Mouse (Mus musculus) left cerebral cortex, adult 2 months (tissue): ENCODE measurements around the gene Sema4g. TPM values are rescaled to one million over a fixed set of nuclear protein-coding genes. Genes with fewer than 3 reads are reported as not detected.
"Not testable (repeated sequence)": the region's sequence is repeated elsewhere in the genome, so short reads cannot be mapped to it uniquely, and the experiment has no call there.

Source experiments
- DNase-seq, 2 experiments: peaks; one replicate each; pipeline ENCODE4 v3.0.0; 2021 to 2022; ENCODE audit warnings: low spot score in 2 of 2, mixed read lengths in 1 of 2; ENCODE audit errors: extremely low spot score in 1 of 2
- H3K27ac ChIP-seq: fragments of 200-600 bp; 2 replicates; pipeline ENCODE4 v1.8.1; 2022
- H3K4me3 ChIP-seq: fragments of 200-600 bp; 2 replicates; pipeline ENCODE4 v1.8.1; 2022
- CTCF ChIP-seq: fragments of 200-600 bp; IDR thresholded peaks from 2 replicates; pipeline ENCODE4 v1.8.1; 2022; ENCODE audit warnings: antibody characterized with exemption, mild to moderate bottlenecking, moderate library complexity
- intact Hi-C: fragments of 180-260 bp; cut with DNase I; formaldehyde crosslinking; loops from one replicate; pipeline ENCODE4 v1.15.1; 2025
- total RNA-seq, 2 experiments: library from RNA; stranded (reverse); gene quantifications; 2 replicates each; pipeline ENCODE4 v1.2.3; 2021

The Sema4g gene
- total RNA-seq, 2 experiments from 2014 or later = 19.4 to 24.4 TPM

GRCm38 (mm10) chr19:45028746-45029145 is 39.8 kb downstream of the Sema4g start:
- Histone ChIP-seq H3K27ac (peak overlapping the region; percentile 50), H3K4me3 (no peak overlapping the region)
- intact Hi-C loops = no loop called here
- TF ChIP-seq CTCF = no peak
- no peak for DNase-seq

DNA sequence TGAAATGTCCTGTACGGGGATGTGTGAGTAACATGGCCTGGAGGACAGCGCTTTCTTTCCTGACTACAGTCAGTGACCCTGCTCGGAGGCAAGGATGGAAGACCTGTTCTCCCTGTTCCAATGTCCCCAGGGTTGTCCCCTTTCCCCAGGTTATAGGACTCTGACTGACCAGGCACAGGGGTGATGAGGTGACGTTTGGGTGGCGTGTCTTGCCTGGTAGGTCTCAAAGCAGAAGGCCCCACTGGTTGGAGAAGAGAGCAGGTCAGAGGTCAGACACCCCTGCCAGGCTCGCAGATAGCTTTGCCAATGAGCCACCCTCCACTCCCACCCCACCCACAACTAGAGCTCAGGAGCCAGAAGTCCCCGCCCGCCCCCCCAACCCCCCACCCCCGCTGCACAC is 40.7 kb downstream of the Sema4g start:
- DNase-seq = no peak
- intact Hi-C loops = no loop called here
- H3K4me3 ChIP-seq = no peak overlapping the region
- H3K27ac ChIP-seq = no peak overlapping the region
- no peak for TF ChIP-seq CTCF

DNA sequence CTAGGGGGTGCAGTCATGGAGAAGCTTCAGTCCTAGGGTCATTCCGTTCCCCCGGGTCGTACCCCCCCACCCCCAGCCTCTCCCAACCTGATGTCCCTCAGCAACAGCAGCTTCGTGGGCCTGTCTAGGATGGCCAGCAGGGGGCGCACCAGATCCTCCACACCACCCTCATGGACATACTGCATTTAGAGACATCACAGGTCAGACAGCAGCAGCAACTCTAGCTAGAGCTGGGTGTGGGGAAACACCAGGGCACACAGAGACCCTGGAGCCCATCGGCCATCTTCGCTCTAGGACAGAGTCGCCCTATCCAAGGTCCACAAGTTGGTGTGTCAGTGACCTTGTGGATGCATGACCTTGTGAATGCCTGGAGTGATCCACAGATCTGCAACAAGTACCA is 41.2 kb downstream of the Sema4g start:
- peak overlapping the region; percentile 55 for H3K27ac ChIP-seq
- intact Hi-C loops = no loop called here
- peak; percentile 70 for TF ChIP-seq CTCF

GRCm38 (mm10) chr19:45030746-45031693 is 42.1 kb downstream of the Sema4g start:
- Histone ChIP-seq H3K4me3 (no peak overlapping the region), H3K27ac (no peak overlapping the region; the same call in 1 of the 2 replicates)
- intact Hi-C loops = loop anchor here (1.0 kb wide), 2 partner anchors 15 to 19 kb away; no protein-coding TSS in a partner anchor
- TF ChIP-seq CTCF = peak; percentile 87
- peak; percentile 75 to 78 for DNase-seq

More for the DNA sequence above, 41.2 kb downstream of the Sema4g start:
- no peak overlapping the region for H3K4me3 ChIP-seq
- peak in 1 of 2 experiments; percentile 62 for DNase-seq

DNA sequence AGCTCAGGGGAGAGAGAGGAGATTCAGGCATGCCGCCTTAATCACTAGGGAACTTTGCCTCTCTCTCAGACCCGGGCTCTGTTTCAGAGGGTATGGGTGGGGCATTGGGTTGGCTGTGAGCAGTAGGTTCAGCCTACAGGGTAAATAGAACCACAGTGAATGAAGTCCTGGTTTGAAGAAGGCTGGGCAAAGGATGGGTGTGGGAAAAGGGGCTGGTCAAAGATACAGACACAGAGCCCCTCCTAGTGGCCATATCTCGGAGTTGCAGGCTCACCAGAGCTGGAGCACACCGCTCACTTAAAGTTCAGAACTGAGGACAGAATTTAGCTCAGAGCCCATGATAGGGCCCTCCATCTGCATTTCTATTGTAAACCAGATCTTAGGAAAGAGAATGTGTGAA is 42.9 kb downstream of the Sema4g start:
- H3K4me3 ChIP-seq = no peak overlapping the region
- H3K27ac ChIP-seq = no peak overlapping the region
- peak; percentile 89 for TF ChIP-seq CTCF
- intact Hi-C loops = loop anchor here (1.0 kb wide), 2 partner anchors 15 to 19 kb away; no protein-coding TSS in a partner anchor
- DNase-seq = peak; percentile 67 to 74

DNA sequence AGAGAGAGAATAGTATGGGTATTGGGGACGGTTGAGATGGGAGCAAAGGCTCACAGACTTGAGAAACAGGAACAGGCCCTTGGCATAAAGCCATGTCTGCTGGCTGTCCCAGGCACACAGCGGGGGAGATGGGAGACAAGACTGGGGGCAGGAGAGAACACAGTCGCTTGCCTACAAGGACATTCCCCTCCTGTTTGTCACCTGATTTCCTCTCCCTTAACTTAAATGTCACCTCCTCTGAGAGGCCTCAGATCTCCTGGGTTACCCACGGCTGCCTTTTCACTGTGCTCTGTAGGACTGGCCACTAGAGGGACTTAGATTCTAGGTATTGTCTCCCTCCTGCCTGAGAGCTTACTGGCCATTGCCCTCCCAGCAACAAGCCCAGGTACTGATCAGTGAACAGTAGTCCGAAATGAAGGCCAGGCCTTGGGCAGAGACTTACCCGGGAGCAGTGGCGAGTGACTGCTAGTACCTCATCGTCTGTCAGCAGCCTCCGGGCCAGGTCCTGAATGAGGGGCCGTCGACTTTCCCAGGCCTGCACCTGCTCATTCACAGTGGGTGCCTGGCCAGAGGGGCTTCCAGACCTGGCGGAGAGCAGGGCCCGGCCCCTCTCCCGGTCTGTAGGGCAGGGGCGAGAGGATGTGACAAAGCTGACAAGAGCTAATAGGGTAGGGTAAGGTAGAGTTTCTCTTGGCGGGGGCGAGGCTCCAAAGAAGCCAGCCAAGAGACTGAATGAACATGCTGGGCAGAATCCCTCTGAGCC is 43.9 kb downstream of the Sema4g start:
- intact Hi-C loops = no loop called here
- no peak overlapping the region for H3K4me3 ChIP-seq
- DNase-seq = no peak
- peak; percentile 43 for TF ChIP-seq CTCF
- H3K27ac ChIP-seq = no peak overlapping the region

GRCm38 (mm10) chr19:45036867-45037266 is 48.0 kb downstream of the Sema4g start:
- DNase-seq = no peak
- Histone ChIP-seq H3K27ac (no peak overlapping the region), H3K4me3 (no peak overlapping the region)
- TF ChIP-seq CTCF = peak; percentile 52
- intact Hi-C loops = no loop called here

DNA sequence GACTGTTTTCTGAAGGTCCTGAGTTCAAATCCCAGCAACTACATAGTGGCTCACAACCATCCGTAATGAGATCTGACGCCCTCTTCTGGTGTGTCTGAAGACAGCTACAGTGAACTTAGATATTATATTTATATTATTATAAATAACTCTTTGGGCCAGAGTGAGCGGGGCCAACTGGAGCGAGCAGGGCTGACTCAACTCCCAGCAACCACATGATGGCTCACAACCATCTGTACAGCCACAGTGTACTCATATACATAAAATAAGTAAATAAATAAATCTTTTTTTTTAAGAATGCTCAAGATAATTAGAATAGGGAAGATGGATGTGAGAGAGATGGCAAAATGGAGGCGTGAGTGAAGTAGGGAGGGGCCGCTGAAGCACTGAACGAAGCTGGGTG is 49.3 kb downstream of the Sema4g start:
- H3K4me3 ChIP-seq, intact Hi-C loops, H3K27ac ChIP-seq, DNase-seq: not testable (repeated sequence)

GRCm38 (mm10) chr19:45040214-45040613 is 51.3 kb downstream of the Sema4g start:
- no peak for DNase-seq
- intact Hi-C loops = no loop called here
- no peak for TF ChIP-seq CTCF
- no peak overlapping the region for H3K4me3 ChIP-seq
- no peak overlapping the region for H3K27ac ChIP-seq

GRCm38 (mm10) chr19:45044389-45044927 is 55.6 kb downstream of the Sema4g start:
- no peak for TF ChIP-seq CTCF
- DNase-seq = no peak
- H3K4me3 ChIP-seq = no peak overlapping the region
- intact Hi-C loops = no loop called here
- H3K27ac ChIP-seq = no peak overlapping the region

- no peak overlapping the region for H3K4me3 ChIP-seq
- no peak for TF ChIP-seq CTCF
- intact Hi-C loops = no loop called here
- H3K27ac ChIP-seq = no peak overlapping the region
- no peak for DNase-seq
These were observed 56.3 kb downstream of the Sema4g start for GRCm38 (mm10) chr19:45045236-45045635.

GRCm38 (mm10) chr19:45045651-45046050 is 56.8 kb downstream of the Sema4g start, which contains the start of gene Pdzd7:
Gene Pdzd7, minus strand, starts transcription at chr19:45045717.
- Histone ChIP-seq H3K4me3 (peak within 1 kb of the TSS; percentile 62), H3K27ac (peak within 1 kb of the TSS; percentile 98)
- no peak for TF ChIP-seq CTCF
- intact Hi-C loops = no loop called here
- no peak for DNase-seq
